Mouse (Mus musculus): Measurements from ENCODE around the gene Olfr93.
"Not testable (repeated sequence)": the region's sequence is repeated elsewhere in the genome, so short reads cannot be mapped to it uniquely, and the experiment has no call there.

Olfr93 gene

GRCm38 (mm10) chr17:37161394-37161793, at the start of gene Olfr93:
Olfr93 (minus strand) TSS chr17:37161494.
- CTCF ChIA-PET, result no interaction called here
- POLR2A ChIA-PET, result interaction anchor here in 1 of 4 experiments (1.2 kb wide), 1 partner anchor 94 kb away, joined by 3 read pairs; no protein-coding TSS in a partner anchor

- POLR2A ChIA-PET, result interaction anchor here (0.5 to 13.4 kb wide), 18 partner anchors 11 to 935 kb away, joined by 3 to 174 read pairs (median 4); partner anchors contain the start of genes Trim26 (in 2 of the 4) and Trim15 (in 1 of the 4)
- CTCF ChIA-PET, result interaction anchor here (0.5 to 3.6 kb wide), 71 partner anchors 8 to 1715 kb away, joined by 3 to 57 read pairs (median 4); partner anchors contain the start of genes Gabbr1 (in 2 of the 4), Trim26 (in 2 of the 4), Olfr95 (in 1 of the 4) and Trim15 (in 1 of the 4)
Measured at GRCm38 (mm10) chr17:37203917-37204236, 42.6 kb upstream of the Olfr93 start.

GRCm38 (mm10) chr17:37203206-37203916, 42.1 kb upstream of the Olfr93 start:
- ChIA-PET CTCF (interaction anchor here (0.5 to 3.6 kb wide), 73 partner anchors 8 to 1714 kb away, joined by 3 to 57 read pairs (median 4); partner anchors contain the start of genes Gabbr1 (in 2 of the 4), Trim26 (in 2 of the 4), Olfr95 (in 1 of the 4) and Trim15 (in 1 of the 4)), POLR2A (interaction anchor here (0.5 to 13.4 kb wide), 18 partner anchors 11 to 936 kb away, joined by 3 to 174 read pairs (median 4); partner anchors contain the start of genes Trim26 (in 2 of the 4) and Trim15 (in 1 of the 4))

- CTCF ChIA-PET, result interaction anchor here in 2 of 4 experiments (0.6 to 1.5 kb wide), 2 partner anchors 22 to 117 kb away, joined by 3 to 4 read pairs; no protein-coding TSS in a partner anchor
Measured at GRCm38 (mm10) chr17:37200894-37201293, 39.6 kb upstream of the Olfr93 start, which contains the start of gene Olfr94. Olfr94 (minus strand) TSS chr17:37200994.

GRCm38 (mm10) chr17:37196845-37197724, 35.8 kb upstream of the Olfr93 start:
- ChIA-PET CTCF (interaction anchor here (0.6 to 2.5 kb wide), 12 partner anchors 14 to 360 kb away, joined by 3 to 22 read pairs (median 4); partner anchors contain the start of gene Trim26 (in 1 of the 4)), POLR2A (interaction anchor here (0.6 to 13.4 kb wide), 32 partner anchors 9 to 364 kb away, joined by 3 to 174 read pairs (median 4); partner anchors contain the start of gene Trim26 (in 2 of the 4))

More at GRCm38 (mm10) chr17:37200894-37201293, 39.6 kb upstream of the Olfr93 start, which contains the start of gene Olfr94:
- POLR2A ChIA-PET, result interaction anchor here in 3 of 4 experiments (0.5 to 13.4 kb wide), 4 partner anchors 11 to 121 kb away, joined by 4 to 174 read pairs (median 5); no protein-coding TSS in a partner anchor

GRCm38 (mm10) chr17:37194782-37195181, 33.5 kb upstream of the Olfr93 start:
- CTCF ChIA-PET, result interaction anchor here in 2 of 4 experiments (0.6 to 1.0 kb wide), 2 partner anchors 111 kb away, joined by 3 to 7 read pairs; no protein-coding TSS in a partner anchor
- POLR2A ChIA-PET, result interaction anchor here in 3 of 4 experiments (0.8 to 13.4 kb wide), 10 partner anchors 111 to 352 kb away, joined by 3 to 174 read pairs (median 4); no protein-coding TSS in a partner anchor

- CTCF ChIA-PET, result interaction anchor here in 1 of 4 experiments (0.5 kb wide), 1 partner anchor 110 kb away, joined by 4 read pairs; no protein-coding TSS in a partner anchor
Measured at GRCm38 (mm10) chr17:37193656-37194055, 32.4 kb upstream of the Olfr93 start, which contains the start of gene Ubd. Ubd (plus strand) TSS chr17:37193892.

GRCm38 (mm10) chr17:37193032-37193431, 31.7 kb upstream of the Olfr93 start:
- POLR2A ChIA-PET, result interaction anchor here in 2 of 4 experiments (0.6 to 13.4 kb wide), 6 partner anchors 13 to 220 kb away, joined by 3 to 174 read pairs (median 4); no protein-coding TSS in a partner anchor
- CTCF ChIA-PET, result interaction anchor here in 1 of 4 experiments (0.9 kb wide), 1 partner anchor 108 kb away, joined by 3 read pairs; no protein-coding TSS in a partner anchor

More at GRCm38 (mm10) chr17:37193656-37194055, 32.4 kb upstream of the Olfr93 start, which contains the start of gene Ubd:
- POLR2A ChIA-PET, result interaction anchor here in 2 of 4 experiments (0.6 to 13.4 kb wide), 6 partner anchors 110 to 221 kb away, joined by 3 to 174 read pairs (median 4); no protein-coding TSS in a partner anchor

- POLR2A ChIA-PET, result interaction anchor here in 3 of 4 experiments (0.6 to 4.1 kb wide), 28 partner anchors 9 to 831 kb away, joined by 3 to 31 read pairs (median 4); partner anchors contain the start of genes 2410137M14Rik (in 1 of the 3) and Trim15 (in 1 of the 3)
Measured at GRCm38 (mm10) chr17:37190711-37191110, 29.4 kb upstream of the Olfr93 start.

GRCm38 (mm10) chr17:37185474-37185873, 24.2 kb upstream of the Olfr93 start:
- ChIA-PET POLR2A (interaction anchor here in 1 of 4 experiments (0.9 kb wide), 1 partner anchor 12 kb away, joined by 5 read pairs; no protein-coding TSS in a partner anchor), CTCF (no interaction called here)

More at GRCm38 (mm10) chr17:37190711-37191110, 29.4 kb upstream of the Olfr93 start:
- CTCF ChIA-PET, result interaction anchor here in 2 of 4 experiments (0.6 to 1.7 kb wide), 8 partner anchors 28 to 1322 kb away, joined by 3 to 5 read pairs (median 4); no protein-coding TSS in a partner anchor

GRCm38 (mm10) chr17:37131366-37131765, 29.9 kb downstream of the Olfr93 start:
- CTCF ChIA-PET, result not testable (repeated sequence)
- POLR2A ChIA-PET, result interaction anchor here in 1 of 4 experiments (0.5 kb wide), 1 partner anchor 176 kb away, joined by 3 read pairs; no protein-coding TSS in a partner anchor

- ChIA-PET CTCF (no interaction called here), POLR2A (no interaction called here)
Measured at GRCm38 (mm10) chr17:37119988-37120387, 41.3 kb downstream of the Olfr93 start, which contains the start of gene Olfr92. Olfr92 (minus strand) TSS chr17:37120088.

- CTCF ChIA-PET, result no interaction called here
- POLR2A ChIA-PET, result no interaction called here
Measured at GRCm38 (mm10) chr17:37098178-37098577, 63.1 kb downstream of the Olfr93 start, which contains the start of gene Olfr91. Olfr91 (minus strand) TSS chr17:37098278.

- CTCF ChIA-PET, result interaction anchor here in 2 of 4 experiments (0.5 to 0.6 kb wide), 2 partner anchors 10 to 645 kb away, joined by 3 read pairs; no protein-coding TSS in a partner anchor
- POLR2A ChIA-PET, result interaction anchor here in 1 of 4 experiments (0.8 kb wide), 1 partner anchor 30 kb away, joined by 3 read pairs; no protein-coding TSS in a partner anchor
Measured at GRCm38 (mm10) chr17:37093289-37093688, 68.0 kb downstream of the Olfr93 start.

- ChIA-PET CTCF (interaction anchor here in 1 of 4 experiments (0.6 kb wide), 1 partner anchor 9 kb away, joined by 3 read pairs; no protein-coding TSS in a partner anchor), POLR2A (interaction anchor here in 1 of 4 experiments (1.6 kb wide), 1 partner anchor 12 kb away, joined by 4 read pairs; no protein-coding TSS in a partner anchor)
Measured at GRCm38 (mm10) chr17:37092198-37092597, 69.1 kb downstream of the Olfr93 start.

Measured in embryonic stem cell, embryonic (primary cell).